Mouse (Mus musculus): Measurements from ENCODE around the gene Fbxw8. TPM values are rescaled to one million over a fixed set of nuclear protein-coding genes. Genes with fewer than 3 reads are reported as not detected.

Fbxw8 gene
- polyA plus RNA-seq, 1 experiment, result 72.5 TPM

DNA sequence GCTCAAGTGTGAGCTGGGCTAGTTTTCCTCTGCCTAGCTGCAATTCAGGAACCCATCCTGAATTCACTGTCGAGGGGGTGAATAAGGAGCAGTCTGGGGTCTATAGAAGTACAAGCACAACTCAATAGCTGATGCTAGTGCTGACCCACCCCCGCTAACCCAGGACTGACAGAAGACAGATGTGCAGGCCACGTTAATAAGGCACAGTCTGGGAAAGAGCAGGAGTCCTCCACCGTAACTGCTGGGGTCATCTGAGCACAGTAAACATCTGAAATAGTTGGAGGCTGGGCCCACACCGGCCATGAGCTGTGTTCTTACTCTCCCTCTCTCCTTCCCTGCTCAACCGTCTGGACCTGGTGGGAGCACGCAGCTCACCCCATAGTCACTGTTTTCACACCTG lies 68.3 kb downstream of the Fbxw8 start:
- TF ChIP-seq MYOD1 (IDR thresholded peaks at IDR 0.05; ENCODE audit: control insufficient read depth, insufficient read length, low read depth) (no peak), CEBPB (IDR thresholded peaks at IDR 0.05; ENCODE audit: low read depth) (no peak), MAX (IDR thresholded peaks at IDR 0.05) (no peak), FOSL1 (IDR thresholded peaks at IDR 0.05; ENCODE audit: insufficient read depth, low read length, poor library complexity, severe bottlenecking) (no peak), USF1 (IDR thresholded peaks at IDR 0.05; ENCODE audit: low read depth) (no peak), CTCF (IDR thresholded peaks at IDR 0.05; ENCODE audit: control insufficient read depth, insufficient read depth, insufficient read length) (no peak), MYOG (IDR thresholded peaks at IDR 0.05; ENCODE audit: control insufficient read depth, extremely low read depth, insufficient read length) (no peak)

DNA sequence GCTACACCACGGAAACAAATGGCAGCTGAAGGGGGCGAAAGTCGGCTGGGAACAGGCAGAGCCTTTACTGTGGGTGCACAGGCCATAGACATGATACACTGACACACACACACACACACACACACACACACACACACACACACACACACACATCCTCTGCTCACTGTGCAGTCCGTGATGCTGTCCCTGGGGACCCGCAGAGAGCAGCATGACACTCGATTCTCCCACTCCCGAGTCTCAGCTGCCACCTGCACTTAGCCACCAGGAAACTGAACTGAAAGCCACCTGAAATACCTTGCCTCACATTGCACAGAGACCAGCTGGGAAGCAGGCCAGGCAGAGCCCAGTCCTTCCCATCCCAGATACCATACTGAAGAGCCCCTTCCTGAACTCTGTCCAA lies 70.0 kb downstream of the Fbxw8 start:
- Histone ChIP-seq H3K79me2 (ENCODE audit: control insufficient read depth, insufficient read depth) (peaks cover 6% of the 10 kb centered on the region), H3ac (ENCODE audit: control insufficient read depth, insufficient read length, low read depth) (no peak overlapping the region), H3K36me3 (ENCODE audit: control insufficient read depth, insufficient read depth) (peaks cover 15% of the 10 kb centered on the region), H3K79me3 (ENCODE audit: low read depth) (no peaks in the 10 kb centered on the region), H3K4me3 (ENCODE audit: insufficient read depth, poor library complexity, severe bottlenecking) (no peak overlapping the region), H3K27me3 (ENCODE audit: control insufficient read depth, insufficient read depth, insufficient read length) (no peaks in the 10 kb centered on the region)
- TF ChIP-seq CEBPB (IDR thresholded peaks at IDR 0.05; ENCODE audit: low read depth), result no peak
- TF ChIP-seq USF1 (IDR thresholded peaks at IDR 0.05; ENCODE audit: low read depth), result no peak
- no peak for TF ChIP-seq CTCF (IDR thresholded peaks at IDR 0.05; ENCODE audit: control insufficient read depth, insufficient read depth, insufficient read length)
- no peak for TF ChIP-seq MYOG (IDR thresholded peaks at IDR 0.05; ENCODE audit: control insufficient read depth, extremely low read depth, insufficient read length)
- TF ChIP-seq MYOD1 (IDR thresholded peaks at IDR 0.05; ENCODE audit: control insufficient read depth, insufficient read length, low read depth), result no peak
- TF ChIP-seq FOSL1 (IDR thresholded peaks at IDR 0.05; ENCODE audit: insufficient read depth, low read length, poor library complexity, severe bottlenecking), result no peak
- TF ChIP-seq MAX (IDR thresholded peaks at IDR 0.05), result no peak

More for the DNA sequence above, 68.3 kb downstream of the Fbxw8 start:
- Histone ChIP-seq H3K79me2 (ENCODE audit: control insufficient read depth, insufficient read depth) (peaks cover 6% of the 10 kb centered on the region), H3K4me3 (ENCODE audit: insufficient read depth, poor library complexity, severe bottlenecking) (no peak overlapping the region), H3ac (ENCODE audit: control insufficient read depth, insufficient read length, low read depth) (no peak overlapping the region), H3K27me3 (ENCODE audit: control insufficient read depth, insufficient read depth, insufficient read length) (no peaks in the 10 kb centered on the region), H3K36me3 (ENCODE audit: control insufficient read depth, insufficient read depth) (peaks cover 22% of the 10 kb centered on the region), H3K79me3 (ENCODE audit: low read depth) (no peaks in the 10 kb centered on the region)

DNA sequence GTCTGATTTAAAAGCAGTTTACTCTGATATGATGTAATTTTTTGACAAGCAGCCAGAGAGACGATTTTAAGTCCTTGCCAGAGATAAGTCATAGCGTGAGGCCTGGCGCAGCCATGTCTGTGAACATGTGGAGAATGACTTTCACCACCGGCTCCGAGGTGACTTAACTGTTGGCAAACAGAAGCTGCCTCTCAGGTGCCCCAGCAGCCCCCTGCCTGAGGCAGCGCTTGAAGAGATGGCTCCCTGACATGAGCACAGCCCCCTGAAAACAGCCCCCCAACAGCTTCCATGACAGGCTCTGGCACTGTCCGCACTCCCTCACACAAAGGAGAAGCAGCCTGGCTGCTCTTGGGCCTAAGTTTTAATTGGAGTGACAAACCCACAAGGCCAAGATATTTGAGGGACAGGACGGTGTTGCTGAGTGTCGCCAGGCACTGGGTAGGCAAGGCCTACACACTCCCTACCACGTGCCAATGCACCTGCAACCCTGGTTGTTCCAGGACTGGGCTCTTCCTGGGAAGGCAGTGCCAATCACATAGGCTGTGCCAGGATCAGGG lies 71.0 kb downstream of the Fbxw8 start:
- H3K79me3 ChIP-seq (ENCODE audit: low read depth), result no peaks in the 10 kb centered on the region
- no peak overlapping the region for H3ac ChIP-seq (ENCODE audit: control insufficient read depth, insufficient read length, low read depth)
- peaks cover 12% of the 10 kb centered on the region for H3K36me3 ChIP-seq (ENCODE audit: control insufficient read depth, insufficient read depth)
- no peak for TF ChIP-seq USF1 (IDR thresholded peaks at IDR 0.05; ENCODE audit: low read depth)
- no peak for TF ChIP-seq MYOD1 (IDR thresholded peaks at IDR 0.05; ENCODE audit: control insufficient read depth, insufficient read length, low read depth)
- no peak for TF ChIP-seq FOSL1 (IDR thresholded peaks at IDR 0.05; ENCODE audit: insufficient read depth, low read length, poor library complexity, severe bottlenecking)
- no peak for TF ChIP-seq CTCF (IDR thresholded peaks at IDR 0.05; ENCODE audit: control insufficient read depth, insufficient read depth, insufficient read length)
- no peak for TF ChIP-seq CEBPB (IDR thresholded peaks at IDR 0.05; ENCODE audit: low read depth)
- no peak for TF ChIP-seq MAX (IDR thresholded peaks at IDR 0.05)
- no peak for TF ChIP-seq MYOG (IDR thresholded peaks at IDR 0.05; ENCODE audit: control insufficient read depth, extremely low read depth, insufficient read length)
- no peak overlapping the region for H3K4me3 ChIP-seq (ENCODE audit: insufficient read depth, poor library complexity, severe bottlenecking)
- no peaks in the 10 kb centered on the region for H3K27me3 ChIP-seq (ENCODE audit: control insufficient read depth, insufficient read depth, insufficient read length)
- H3K79me2 ChIP-seq (ENCODE audit: control insufficient read depth, insufficient read depth), result peaks cover 6% of the 10 kb centered on the region

DNA sequence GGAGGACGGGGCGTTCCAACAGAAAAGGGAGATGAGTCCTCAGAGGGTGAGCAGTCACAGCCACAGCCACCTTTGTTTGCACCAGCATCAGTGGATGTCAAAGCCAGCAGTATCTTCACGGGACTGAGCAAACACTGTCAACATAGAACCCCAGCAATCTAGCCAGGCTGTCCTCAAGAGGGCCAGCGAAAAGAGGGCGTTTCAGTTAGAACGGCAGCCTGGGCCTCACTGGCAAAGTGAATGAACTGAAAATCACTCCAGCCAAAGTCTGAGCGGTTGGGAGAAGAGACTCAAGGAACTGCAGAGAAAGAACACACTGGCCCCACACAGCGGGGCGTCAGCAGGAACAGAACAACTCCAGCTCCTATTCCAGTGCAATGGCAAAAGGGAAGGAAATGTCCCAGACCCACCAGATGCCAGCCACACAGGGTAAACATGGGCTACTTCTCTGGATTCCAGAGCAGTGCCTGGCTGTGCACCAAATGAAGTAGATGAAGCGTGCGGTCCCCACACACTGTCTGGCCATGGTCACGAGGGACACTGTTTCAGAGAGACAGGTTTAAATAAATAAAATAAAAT lies 72.1 kb downstream of the Fbxw8 start:
- no peaks in the 10 kb centered on the region for H3K27me3 ChIP-seq (ENCODE audit: control insufficient read depth, insufficient read depth, insufficient read length)

DNA sequence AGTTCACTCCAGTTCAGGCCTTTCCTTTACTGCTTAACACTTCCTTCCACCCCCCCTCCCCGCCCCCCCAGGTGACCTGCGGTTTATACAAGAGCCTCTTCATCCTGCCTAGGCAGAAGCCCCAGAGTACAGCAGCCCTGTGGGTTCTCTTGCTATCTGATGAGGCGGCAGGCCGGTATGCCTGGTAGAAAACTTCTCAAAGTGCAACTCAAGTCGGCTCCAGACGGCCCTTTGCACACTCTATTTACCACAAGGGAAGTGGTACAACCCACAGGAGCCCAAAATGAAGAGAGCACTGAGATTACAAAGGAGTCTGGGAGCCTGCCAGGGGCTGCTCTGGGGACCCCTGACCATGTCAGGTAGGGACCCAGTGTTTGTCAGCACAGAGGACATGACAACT lies 73.3 kb downstream of the Fbxw8 start:
- peaks cover 6% of the 10 kb centered on the region for H3K79me2 ChIP-seq (ENCODE audit: control insufficient read depth, insufficient read depth)
- no peak overlapping the region for H3K4me3 ChIP-seq (ENCODE audit: insufficient read depth, poor library complexity, severe bottlenecking)
- TF ChIP-seq CEBPB (IDR thresholded peaks at IDR 0.05; ENCODE audit: low read depth), result no peak
- no peak for TF ChIP-seq USF1 (IDR thresholded peaks at IDR 0.05; ENCODE audit: low read depth)
- TF ChIP-seq CTCF (IDR thresholded peaks at IDR 0.05; ENCODE audit: control insufficient read depth, insufficient read depth, insufficient read length), result no peak
- TF ChIP-seq MYOD1 (IDR thresholded peaks at IDR 0.05; ENCODE audit: control insufficient read depth, insufficient read length, low read depth), result no peak
- TF ChIP-seq MYOG (IDR thresholded peaks at IDR 0.05; ENCODE audit: control insufficient read depth, extremely low read depth, insufficient read length), result no peak
- no peak for TF ChIP-seq MAX (IDR thresholded peaks at IDR 0.05)
- TF ChIP-seq FOSL1 (IDR thresholded peaks at IDR 0.05; ENCODE audit: insufficient read depth, low read length, poor library complexity, severe bottlenecking), result no peak
- H3K36me3 ChIP-seq (ENCODE audit: control insufficient read depth, insufficient read depth), result peaks cover 21% of the 10 kb centered on the region
- no peaks in the 10 kb centered on the region for H3K27me3 ChIP-seq (ENCODE audit: control insufficient read depth, insufficient read depth, insufficient read length)
- H3K79me3 ChIP-seq (ENCODE audit: low read depth), result no peaks in the 10 kb centered on the region
- no peak overlapping the region for H3ac ChIP-seq (ENCODE audit: control insufficient read depth, insufficient read length, low read depth)

More for the DNA sequence above, 72.1 kb downstream of the Fbxw8 start:
- no peak for TF ChIP-seq FOSL1 (IDR thresholded peaks at IDR 0.05; ENCODE audit: insufficient read depth, low read length, poor library complexity, severe bottlenecking)
- no peak for TF ChIP-seq MYOG (IDR thresholded peaks at IDR 0.05; ENCODE audit: control insufficient read depth, extremely low read depth, insufficient read length)
- no peak for TF ChIP-seq CEBPB (IDR thresholded peaks at IDR 0.05; ENCODE audit: low read depth)
- no peak for TF ChIP-seq USF1 (IDR thresholded peaks at IDR 0.05; ENCODE audit: low read depth)
- no peak for TF ChIP-seq CTCF (IDR thresholded peaks at IDR 0.05; ENCODE audit: control insufficient read depth, insufficient read depth, insufficient read length)
- TF ChIP-seq MAX (IDR thresholded peaks at IDR 0.05), result no peak
- TF ChIP-seq MYOD1 (IDR thresholded peaks at IDR 0.05; ENCODE audit: control insufficient read depth, insufficient read length, low read depth), result no peak
- no peaks in the 10 kb centered on the region for H3K79me3 ChIP-seq (ENCODE audit: low read depth)
- H3ac ChIP-seq (ENCODE audit: control insufficient read depth, insufficient read length, low read depth), result no peak overlapping the region
- peaks cover 12% of the 10 kb centered on the region for H3K36me3 ChIP-seq (ENCODE audit: control insufficient read depth, insufficient read depth)
- H3K4me3 ChIP-seq (ENCODE audit: insufficient read depth, poor library complexity, severe bottlenecking), result no peak overlapping the region
- H3K79me2 ChIP-seq (ENCODE audit: control insufficient read depth, insufficient read depth), result peaks cover 6% of the 10 kb centered on the region
